Mouse (Mus musculus): ENCODE data around the gene Myh2.

GRCm38 (mm10) chr11:67143065-67143464 is 27.8 kb upstream of the Myh2 start:
- TF ChIP-seq POLR2A (IDR thresholded peaks at IDR 0.05; ENCODE audit: extremely low read depth, insufficient read depth, low read length) (no peak), CTCF (IDR thresholded peaks at IDR 0.05; ENCODE audit: low read depth, low read length) (no peak)
